Mouse (Mus musculus) natural killer cell, adult 2 months (primary cell): ENCODE data around the gene Gm20716.

Experiments
- DNase-seq, 2 experiments: peaks; one replicate each; pipeline ENCODE4 v3.0.0; 2022; ENCODE audit warnings: low spot score in 2 of 2

The Gm20716 gene

DNA sequence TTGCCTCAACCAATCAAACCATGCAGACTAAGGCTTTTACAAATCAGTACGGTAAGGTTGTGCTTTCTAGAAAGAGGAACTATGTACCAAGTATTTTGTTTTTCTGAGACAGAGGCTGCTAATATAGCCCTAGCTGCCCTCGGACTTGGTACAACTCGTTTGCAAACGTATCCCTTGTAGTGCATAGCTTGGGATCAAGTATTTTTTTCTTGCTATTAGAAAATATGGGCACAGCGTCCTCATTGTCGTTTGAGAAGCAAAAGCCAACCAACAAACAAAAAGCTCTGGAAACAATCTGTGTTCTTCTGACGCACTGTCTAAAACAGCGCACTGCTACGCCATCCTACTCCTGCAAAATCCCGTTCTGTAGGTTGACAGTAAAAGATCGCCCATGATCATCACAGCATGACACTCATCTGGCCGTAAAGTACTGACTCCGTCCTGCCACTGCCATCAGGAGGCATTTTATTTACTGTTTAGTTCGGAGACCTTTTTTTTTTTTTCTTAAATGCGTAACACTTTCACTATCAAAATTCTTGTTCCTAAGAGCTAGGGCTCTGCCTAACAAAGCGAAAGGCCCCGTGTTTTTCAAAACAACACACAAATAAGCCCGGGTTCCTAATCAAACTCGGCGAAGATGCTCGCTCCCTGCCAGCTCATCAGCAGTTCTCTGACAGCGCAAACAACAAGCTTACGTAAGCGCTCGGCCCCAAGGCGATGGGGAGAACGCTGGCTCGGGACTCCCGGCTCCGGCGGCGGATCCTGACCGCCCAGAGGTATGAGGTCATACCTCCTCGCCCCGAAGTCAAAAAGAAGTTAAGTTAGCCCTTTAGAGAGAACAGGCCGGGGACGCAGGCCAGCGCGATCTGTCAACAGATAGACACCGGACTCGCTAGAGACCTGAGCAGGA is 793 bp downstream of the Gm20716 start:
- DNase-seq = peak in 1 of 2 experiments; percentile 50

DNA sequence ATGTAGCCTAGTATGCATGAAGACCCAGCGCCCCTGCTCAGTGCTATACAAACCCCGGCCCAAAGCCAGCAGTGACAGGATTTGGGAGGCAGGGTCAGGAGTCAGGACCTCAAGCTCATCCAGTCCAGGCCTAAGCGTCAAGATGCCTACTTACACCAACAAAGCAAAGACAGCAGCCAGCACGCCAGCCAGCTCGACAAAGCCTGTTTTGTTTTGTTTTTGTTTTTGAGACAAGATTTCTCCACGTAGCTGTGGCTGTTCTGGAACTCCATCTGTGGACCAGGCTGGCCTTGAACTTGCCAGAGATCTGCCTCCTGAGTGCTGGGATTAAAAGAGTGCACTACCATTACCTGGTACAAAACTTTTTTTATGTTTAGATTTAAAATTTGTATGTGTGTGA is 6.8 kb downstream of the Gm20716 start:
- DNase-seq = no peak

- no peak for DNase-seq
These were observed 16.3 kb downstream of the Gm20716 start for GRCm38 (mm10) chr2:168213788-168214397.

GRCm38 (mm10) chr2:168207883-168208282 is 22.3 kb downstream of the Gm20716 start:
- no peak for DNase-seq

DNA sequence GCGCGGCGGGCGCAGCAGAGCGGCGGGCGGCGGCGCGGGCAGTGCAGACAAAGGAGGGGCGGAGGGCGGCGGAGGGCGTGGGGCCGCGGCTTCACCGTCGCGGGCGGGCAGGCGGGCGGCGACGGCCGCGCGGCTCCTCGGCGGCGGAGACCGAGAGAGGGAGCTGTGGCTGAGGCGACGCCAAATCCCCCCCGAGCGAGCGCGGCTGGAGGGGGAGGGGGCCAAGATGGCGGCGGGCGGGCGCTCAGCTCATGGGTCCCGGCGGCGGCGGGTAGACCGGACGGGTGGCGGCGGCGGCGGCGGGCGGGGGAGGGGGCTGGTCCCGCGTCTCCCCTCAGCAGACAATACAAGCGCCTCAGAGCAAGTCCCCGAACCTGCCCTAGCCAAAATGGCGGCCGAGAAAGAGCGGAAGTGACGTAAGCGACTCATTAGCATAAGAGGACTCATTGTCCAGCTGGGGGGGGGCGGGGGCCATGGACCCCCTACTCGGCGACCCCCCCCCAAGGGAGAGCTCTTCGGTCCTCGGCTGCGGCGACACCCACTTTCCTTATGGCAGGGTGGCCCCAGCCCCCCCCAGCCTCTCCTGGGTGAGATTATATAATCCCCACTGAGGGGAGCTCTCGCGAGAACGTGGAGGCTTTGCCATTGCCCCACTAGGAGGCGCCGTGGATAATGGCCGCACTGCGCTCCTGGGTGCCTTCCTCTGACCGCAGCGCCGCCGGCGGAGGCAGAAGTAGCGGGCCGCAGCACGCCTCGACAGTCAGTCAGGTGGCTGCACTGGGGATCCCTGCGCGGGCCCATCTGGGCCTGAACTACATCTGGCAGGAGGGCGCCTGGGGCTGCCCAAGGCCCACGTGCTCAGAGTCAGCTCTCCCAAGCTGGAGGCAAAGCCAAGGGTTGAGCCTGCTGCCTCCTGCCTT is 23.2 kb downstream of the Gm20716 start, which contains the start of gene Adnp:
Adnp (minus strand) TSS at position 388 of the 920 bp plus-strand sequence.
- peak; percentile 97 to 99 for DNase-seq

DNA sequence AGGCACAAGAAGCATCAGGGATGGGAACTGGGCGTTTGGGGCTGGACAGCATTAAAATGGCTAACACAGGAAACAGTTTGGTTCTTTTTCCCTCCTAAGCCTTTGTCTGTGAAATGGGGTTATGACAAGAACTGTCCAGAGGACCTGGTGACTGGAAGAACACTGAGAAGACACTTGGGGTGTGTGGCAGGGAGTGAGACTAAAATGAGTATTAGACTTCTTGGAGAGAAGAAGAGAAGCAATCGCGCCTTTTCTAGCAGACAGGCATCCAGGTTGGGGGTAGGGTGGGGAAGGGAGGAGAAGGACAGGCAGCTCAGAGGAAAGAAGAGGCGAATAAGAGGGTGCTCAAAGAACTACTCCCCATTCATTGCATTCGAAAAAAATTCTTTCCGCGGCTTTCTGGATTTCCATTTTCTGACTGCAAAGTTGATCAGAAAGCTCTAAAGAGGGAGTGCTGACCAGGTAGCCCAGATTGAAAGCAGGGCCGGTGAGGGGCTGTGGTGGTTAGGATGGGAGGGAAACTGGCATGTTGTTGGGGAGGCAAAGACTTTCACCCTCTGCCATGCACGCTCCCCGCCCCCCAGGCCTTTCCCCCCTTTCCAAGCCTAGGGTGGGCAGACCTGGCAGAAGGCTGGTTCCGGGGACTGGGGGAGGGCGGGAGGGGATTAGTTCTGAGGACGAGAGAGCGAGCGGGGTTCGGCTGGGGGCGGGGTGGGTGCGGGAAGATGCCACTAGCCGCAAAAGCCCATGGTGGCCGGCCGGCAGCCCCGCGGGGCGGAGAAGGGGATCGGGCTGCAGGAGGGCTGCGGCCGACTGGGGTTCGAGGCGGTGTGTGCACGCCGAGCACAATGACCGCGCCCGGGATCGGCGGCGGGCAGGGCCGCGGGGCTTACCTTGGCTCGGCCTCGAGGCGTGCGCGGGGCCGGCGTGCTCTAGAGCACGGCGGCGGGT is 24.2 kb downstream of the Gm20716 start:
- DNase-seq = peak in 1 of 2 experiments; percentile 12

GRCm38 (mm10) chr2:168205265-168205664 is 24.9 kb downstream of the Gm20716 start:
- DNase-seq = peak; percentile 89 to 94

GRCm38 (mm10) chr2:168204476-168204999 is 25.6 kb downstream of the Gm20716 start:
- no peak for DNase-seq

- DNase-seq = no peak
These were observed 30.0 kb downstream of the Gm20716 start for GRCm38 (mm10) chr2:168200014-168200691.

DNA sequence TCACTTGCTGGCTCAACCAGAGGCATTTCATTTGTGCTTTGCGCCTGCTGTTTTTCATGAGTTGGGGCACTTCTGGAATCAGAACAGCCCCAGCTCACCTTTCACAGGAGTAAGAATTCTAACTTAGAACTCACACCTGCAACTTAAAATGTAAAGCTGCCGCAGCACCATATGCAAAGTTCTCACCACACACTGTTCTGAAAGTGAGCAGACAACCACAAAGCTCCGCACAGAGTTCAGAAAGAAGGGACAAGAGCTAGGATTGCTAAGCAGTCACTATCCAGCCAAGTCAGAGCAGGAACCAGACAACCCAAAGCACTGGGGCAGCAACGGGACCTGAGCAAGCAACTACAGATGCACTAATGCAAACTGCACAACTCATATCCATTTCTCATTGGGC is 30.7 kb downstream of the Gm20716 start:
- no peak for DNase-seq

DNA sequence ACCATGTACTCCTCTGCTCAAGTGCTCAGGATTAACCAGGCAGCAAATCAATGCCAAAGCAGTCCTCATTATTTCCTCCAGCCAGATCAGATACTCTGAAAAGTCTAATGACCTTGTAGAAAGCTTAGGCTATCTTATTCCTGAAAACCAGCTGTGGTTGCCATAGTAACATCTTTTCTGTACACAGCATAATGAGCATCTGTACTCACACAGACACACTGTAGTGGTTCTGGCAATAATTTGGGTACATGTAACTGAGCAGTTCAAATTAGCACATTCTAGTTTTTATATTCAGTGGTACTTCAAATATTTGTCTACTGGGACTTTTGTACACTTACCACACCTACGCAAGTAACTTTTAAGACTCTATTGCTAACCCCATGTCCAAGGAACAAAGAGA is 31.7 kb downstream of the Gm20716 start:
- no peak for DNase-seq

DNA sequence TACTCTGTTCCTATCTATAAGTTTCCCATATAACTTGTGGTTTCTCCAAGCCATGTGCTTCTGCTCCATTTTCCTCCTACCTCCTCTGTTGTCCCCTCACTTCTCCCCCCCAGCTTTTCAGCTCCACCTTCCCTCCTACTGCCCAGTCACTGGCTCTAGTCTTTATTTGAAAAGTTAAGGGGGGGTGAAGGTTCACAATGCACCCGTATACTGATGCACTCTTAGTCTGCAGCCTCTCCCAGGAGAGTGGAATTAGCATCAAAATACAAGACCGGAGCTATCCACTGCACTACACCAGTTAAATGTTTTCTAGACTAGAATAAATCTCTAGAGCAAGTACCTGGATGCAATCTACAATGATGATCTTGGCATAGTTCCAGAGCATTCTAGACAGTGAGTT is 34.4 kb downstream of the Gm20716 start:
- no peak for DNase-seq

- no peak for DNase-seq
These were observed 36.5 kb downstream of the Gm20716 start for GRCm38 (mm10) chr2:168193685-168194084.

DNA sequence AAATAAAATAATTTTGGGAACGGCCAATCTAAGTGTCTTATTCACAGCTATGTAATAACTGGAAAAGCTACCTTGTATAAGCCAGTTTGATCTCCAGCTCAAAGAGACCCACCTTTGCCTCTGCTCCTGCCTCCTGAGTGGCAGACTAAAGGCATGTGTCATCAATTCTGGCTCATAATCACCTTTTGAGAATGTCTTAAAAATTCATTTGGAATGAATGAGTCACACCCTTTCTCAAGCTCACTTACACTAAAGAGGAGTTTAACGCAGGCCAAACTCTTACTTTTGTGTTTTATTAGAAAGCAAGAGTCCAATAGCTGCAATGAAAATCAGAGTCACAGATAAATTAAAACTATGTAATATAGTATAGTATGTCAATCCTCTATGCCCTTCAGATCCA is 38.3 kb downstream of the Gm20716 start:
- DNase-seq = no peak

- no peak for DNase-seq
These were observed 54.2 kb downstream of the Gm20716 start for GRCm38 (mm10) chr2:168175946-168176345.

DNA sequence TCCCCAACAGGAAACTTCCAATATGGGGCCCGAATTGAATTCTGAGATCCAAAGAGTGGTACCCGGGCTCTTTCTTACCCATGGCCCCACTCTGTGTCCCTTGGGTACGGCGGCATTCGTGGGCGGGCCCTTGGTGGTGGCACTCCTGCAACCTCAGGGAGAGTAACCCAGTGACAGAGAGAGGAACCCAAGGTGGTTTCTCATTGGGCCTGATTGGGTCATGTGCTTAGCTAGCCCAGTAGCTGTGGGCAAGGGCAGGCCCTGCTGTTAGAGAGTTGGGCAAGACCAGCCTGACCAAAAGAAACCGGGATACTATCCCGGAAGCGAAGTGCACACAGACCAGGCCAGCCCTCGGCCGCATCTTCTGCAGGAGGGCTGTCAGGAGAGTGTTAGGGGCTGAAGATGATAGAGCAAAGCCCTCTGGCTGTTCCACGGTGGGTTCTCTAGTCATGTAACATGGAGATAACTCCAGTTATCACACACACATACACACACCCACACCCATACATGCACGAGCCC is 59.9 kb downstream of the Gm20716 start:
- DNase-seq = peak; percentile 61 to 67

- DNase-seq = no peak
These were observed 60.4 kb downstream of the Gm20716 start for GRCm38 (mm10) chr2:168169800-168170113.

GRCm38 (mm10) chr2:168168892-168169799 is 61.0 kb downstream of the Gm20716 start:
- DNase-seq = no peak

- no peak for DNase-seq
These were observed 62.4 kb downstream of the Gm20716 start for GRCm38 (mm10) chr2:168167781-168168180.
